Mouse (Mus musculus) C3H10T1/2 (cell line): ENCODE measurements around the gene Ptprq. TPM values are rescaled to one million over a fixed set of nuclear protein-coding genes. Genes with fewer than 3 reads are reported as not detected.

Experiments
- polyA plus RNA-seq, 2 experiments: library from polyadenylated mRNA; unstranded; fragments of >200 nt; fragmentation: generic; extraction: Trizol; gene quantifications; one replicate each; pipeline ENCODE4 v1.2.1; 2012; ENCODE audit warnings: missing spikeins in 2 of 2

The Ptprq gene
- polyA plus RNA-seq = under 1 TPM in 1 of 2 experiments, not detected in 1; 0.67 TPM

DNA sequence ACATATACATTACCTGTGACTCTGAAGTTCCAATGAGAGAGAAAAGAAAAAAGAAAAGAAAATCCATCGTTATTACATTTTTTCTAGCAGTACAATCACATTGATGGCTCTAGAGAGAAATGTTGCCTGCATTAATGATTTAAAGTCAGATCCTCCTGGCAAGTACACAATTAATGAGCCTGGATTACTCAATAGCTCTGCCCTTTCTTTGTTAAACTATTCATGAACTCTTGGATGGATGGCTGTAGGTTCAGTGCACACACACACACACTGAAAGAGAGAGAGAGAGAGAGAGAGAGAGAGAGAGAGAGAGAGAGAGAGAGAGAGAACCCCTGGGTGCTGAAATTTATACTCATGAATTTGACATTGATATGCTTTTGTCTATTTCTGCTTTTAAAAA lies at the start of gene Ptprq:
Gene Ptprq, minus strand, starts transcription at position 246 of the 400 bp plus-strand sequence.

DNA sequence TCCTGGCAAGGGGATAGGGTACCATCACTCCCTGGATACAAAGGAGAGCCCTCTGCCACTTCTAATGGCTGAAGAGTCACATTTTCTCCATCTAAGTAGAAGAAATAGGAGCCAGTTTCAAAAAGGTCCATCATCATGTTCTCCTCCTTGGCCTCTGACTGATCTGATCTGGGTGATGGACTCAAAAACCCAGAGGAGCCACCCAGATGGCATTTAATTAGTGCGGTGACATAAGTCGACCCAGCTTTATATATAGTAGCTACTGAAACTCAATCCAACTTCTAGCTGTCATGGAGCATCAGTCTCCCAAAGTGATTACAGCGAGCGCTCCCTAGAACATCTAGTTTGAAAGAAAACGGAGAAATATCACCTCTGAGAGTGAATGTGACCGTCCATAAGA lies 225.3 kb downstream of the Ptprq start, which contains the start of gene Myf6:
Gene Myf6, minus strand, starts transcription at position 170 of the 400 bp plus-strand sequence.

DNA sequence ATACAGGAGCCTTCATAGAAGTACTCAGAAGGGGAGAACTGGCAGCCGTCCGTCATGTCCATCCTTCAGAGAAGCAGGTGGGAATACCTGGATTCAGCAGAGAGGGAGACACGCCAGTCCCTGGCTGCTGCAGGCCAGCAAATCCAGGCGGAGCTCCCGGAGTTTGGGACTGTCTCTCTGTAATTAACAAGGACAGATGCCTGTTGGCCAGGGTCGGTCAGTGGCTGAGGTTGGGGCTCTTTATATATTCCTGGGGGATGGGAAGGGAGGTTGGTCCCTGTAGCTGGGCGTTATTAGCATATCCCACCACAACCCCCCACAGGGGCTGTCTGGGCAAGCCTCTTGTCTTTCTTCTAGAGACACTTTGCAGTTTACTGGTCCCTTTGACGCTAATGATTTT lies 234.0 kb downstream of the Ptprq start, which contains the start of gene Myf5:
Gene Myf5, minus strand, starts transcription at position 265 of the 400 bp plus-strand sequence.

Other genes starting within 250 kb of the Ptprq start
- gene Myf5, start 233.9 kb downstream of the Ptprq start, polyA plus RNA-seq = not detected
- not detected for gene Myf6, start 225.3 kb downstream of the Ptprq start, polyA plus RNA-seq
- under 1 TPM in 1 of 2 experiments, not detected in 1; under 0.01 TPM for gene Otogl, start 192.1 kb upstream of the Ptprq start, polyA plus RNA-seq